Mouse (Mus musculus) liver, embryonic 18 days (tissue): ENCODE results near the gene Olfr608. TPM values are rescaled to one million over a fixed set of nuclear protein-coding genes. Genes with fewer than 3 reads are reported as not detected.

ENCODE experiments used
- polyA plus RNA-seq: library from polyadenylated mRNA; depleted of rRNA; stranded (reverse); fragments of >200 nt; gene quantifications from 2 replicates; pipeline ENCODE4 v1.2.3, GENCODE M21; 2012; rRNA removed

Olfr608 gene
- not detected in 2 replicates for polyA plus RNA-seq

GRCm38 (mm10) chr7:103469577-103469976 is at the start of gene Olfr608:
TSS of gene Olfr608 (plus strand) at chr7:103469877.

GRCm38 (mm10) chr7:103445339-103445738 is 24.3 kb upstream of the Olfr608 start, which contains the start of gene Olfr605:
TSS of gene Olfr605 (minus strand) at chr7:103445439.

DNA sequence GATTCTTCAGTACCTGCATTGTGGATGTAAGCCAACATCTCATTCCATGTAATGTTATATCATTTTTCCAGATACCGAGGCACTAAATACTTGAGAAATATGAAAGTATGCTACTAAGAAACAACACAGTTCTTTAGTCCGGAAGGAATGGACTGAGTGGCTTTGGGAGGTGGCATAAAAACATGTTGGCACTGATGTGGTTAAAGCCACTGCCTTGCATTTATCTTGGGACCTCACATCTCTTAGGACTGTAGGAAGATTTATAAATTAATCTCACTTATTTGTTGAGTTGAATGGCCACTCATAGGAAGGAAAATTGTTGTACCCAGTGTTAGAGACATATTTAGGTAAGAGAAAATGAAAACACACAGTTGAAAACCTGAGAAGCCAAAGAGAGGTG is 20.9 kb upstream of the Olfr608 start, which contains the start of gene Olfr606:
TSS of gene Olfr606 (plus strand) at position 301 of the 400 bp plus-strand sequence.

DNA sequence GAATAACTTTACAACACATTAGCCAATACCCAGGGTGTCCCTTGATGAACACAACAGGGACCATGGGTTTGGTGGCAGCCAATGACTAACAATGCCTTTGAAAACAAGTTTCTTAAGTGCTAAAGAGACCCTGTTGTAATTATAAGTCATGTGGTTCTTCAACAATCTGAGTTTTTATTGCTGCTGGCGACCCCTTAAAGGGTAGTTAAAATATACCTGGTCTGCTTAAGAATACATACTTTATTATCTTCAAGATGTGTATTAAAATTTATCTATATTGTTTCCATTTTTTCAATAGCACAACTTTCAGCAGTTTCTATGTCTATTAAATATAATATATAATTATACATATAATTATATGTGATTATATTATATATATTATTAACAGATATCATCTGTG is 28.3 kb downstream of the Olfr608 start, which contains the start of gene Olfr609:
TSS of gene Olfr609 (minus strand) at position 101 of the 400 bp plus-strand sequence.

DNA sequence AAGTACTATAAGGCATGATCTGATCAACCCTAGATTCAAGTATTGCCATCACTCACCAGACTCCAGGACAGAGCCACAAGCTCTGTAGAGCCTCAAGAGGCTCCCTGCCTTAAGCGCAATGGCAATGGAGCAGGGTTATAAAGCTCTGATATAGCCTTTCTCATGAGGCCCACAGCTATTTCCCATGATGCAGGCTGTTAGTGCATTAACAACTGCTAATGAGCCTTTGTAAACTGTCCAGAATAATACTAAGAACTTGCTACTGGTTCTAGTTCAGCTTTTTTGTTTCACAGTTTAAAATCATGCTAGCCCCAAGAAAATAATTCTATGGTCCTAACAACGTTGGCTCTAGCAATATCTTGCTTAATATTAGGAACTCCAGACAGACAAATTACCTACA is 42.3 kb downstream of the Olfr608 start, which contains the start of gene Olfr610:
TSS of gene Olfr610 (minus strand) at position 101 of the 400 bp plus-strand sequence.

GRCm38 (mm10) chr7:103520746-103521145 is 51.1 kb downstream of the Olfr608 start, which contains the start of gene Olfr611:
TSS of gene Olfr611 (minus strand) at chr7:103520846.

Other genes starting within 250 kb of the Olfr608 start
- not detected in 2 replicates for gene Usp17ld, start 217.4 kb upstream of the Olfr608 start, polyA plus RNA-seq
- not detected in 2 replicates for gene Olfr596, start 164.2 kb upstream of the Olfr608 start, polyA plus RNA-seq
- gene Olfr597, start 153.6 kb upstream of the Olfr608 start, polyA plus RNA-seq: not detected in 2 replicates
- gene Olfr598, start 146.3 kb upstream of the Olfr608 start, polyA plus RNA-seq: not detected in 2 replicates
- not detected in 2 replicates for gene Olfr599, start 134.0 kb upstream of the Olfr608 start, polyA plus RNA-seq
- not detected in 2 replicates for gene Olfr600, start 120.2 kb upstream of the Olfr608 start, polyA plus RNA-seq
- gene Olfr601, start 107.2 kb upstream of the Olfr608 start, polyA plus RNA-seq: not detected in 2 replicates
- not detected in 2 replicates for gene Olfr603, start 83.7 kb upstream of the Olfr608 start, polyA plus RNA-seq
- gene Usp17lc, start 54.8 kb upstream of the Olfr608 start, polyA plus RNA-seq: not detected in 2 replicates
- gene Olfr605, start 24.4 kb upstream of the Olfr608 start, polyA plus RNA-seq: not detected in 2 replicates
- gene Olfr606, start 20.8 kb upstream of the Olfr608 start, polyA plus RNA-seq: not detected in 2 replicates
- not detected in 2 replicates for gene Olfr607, start 5.7 kb upstream of the Olfr608 start, polyA plus RNA-seq
- gene Olfr609, start 28.2 kb downstream of the Olfr608 start, polyA plus RNA-seq: not detected in 2 replicates
- not detected in 2 replicates for gene Olfr610, start 42.2 kb downstream of the Olfr608 start, polyA plus RNA-seq
- not detected in 2 replicates for gene Olfr611, start 51.0 kb downstream of the Olfr608 start, polyA plus RNA-seq
- not detected in 2 replicates for gene Olfr612, start 72.8 kb downstream of the Olfr608 start, polyA plus RNA-seq
- gene Olfr613, start 78.2 kb downstream of the Olfr608 start, polyA plus RNA-seq: not detected in 2 replicates
- not detected in 2 replicates for gene Olfr615, start 86.2 kb downstream of the Olfr608 start, polyA plus RNA-seq
- not detected in 2 replicates for gene Olfr616, start 99.3 kb downstream of the Olfr608 start, polyA plus RNA-seq
- gene Olfr617, start 103.2 kb downstream of the Olfr608 start, polyA plus RNA-seq: not detected in 2 replicates
- not detected in 2 replicates for gene Olfr618, start 120.2 kb downstream of the Olfr608 start, polyA plus RNA-seq
- gene Olfr619, start 130.7 kb downstream of the Olfr608 start, polyA plus RNA-seq: not detected in 2 replicates
- not detected in 2 replicates for gene Olfr620, start 142.7 kb downstream of the Olfr608 start, polyA plus RNA-seq
- gene Olfr622, start 172.8 kb downstream of the Olfr608 start, polyA plus RNA-seq: 0.02 TPM in 1 of 2 replicates, not detected in the other
- gene Olfr623, start 193.8 kb downstream of the Olfr608 start, polyA plus RNA-seq: not detected in 2 replicates
- gene Olfr624, start 201.3 kb downstream of the Olfr608 start, polyA plus RNA-seq: 0.01 TPM in 2 replicates
- not detected in 2 replicates for gene Olfr625-ps1, start 212.8 kb downstream of the Olfr608 start, polyA plus RNA-seq
- not detected in 2 replicates for gene Olfr243, start 244.8 kb downstream of the Olfr608 start, polyA plus RNA-seq